Mouse (Mus musculus): ENCODE measurements at regions not wholly inside any gene's neighbourhood (a gene's known extent, or its start where the extent isn't known, plus 50 kb on each side); places are given as distances from the start of the nearest gene placed in this dataset.

- TF ChIP-seq POLR2A (IDR thresholded peaks at IDR 0.05; ENCODE audit: control insufficient read depth, extremely low read depth, insufficient read depth, low read length, poor library complexity) (no peak), CTCF (IDR thresholded peaks at IDR 0.05; ENCODE audit: borderline replicate concordance, control insufficient read depth, extremely low read depth, insufficient read depth, low read length, poor library complexity) (no peak)
Observed at GRCm38 (mm10) chr12:29321468-29321867, 206.7 kb upstream of the Myt1l start.

Data from thymus, adult 2 months (tissue).